Mouse (Mus musculus) intestine, embryonic 15.5 days (tissue): ENCODE results near the gene Deaf1. TPM values are rescaled to one million over a fixed set of nuclear protein-coding genes. Genes with fewer than 3 reads are reported as not detected.
"Not testable (repeated sequence)": the region's sequence is repeated elsewhere in the genome, so short reads cannot be mapped to it uniquely, and the experiment has no call there.

Experiments
- ATAC-seq: fragments of 200-750 bp; cut with Nextera tagmentation; 2 replicates; pipeline ENCODE4 v1.8.0; 2017; ENCODE audit warnings: moderate TSS enrichment, moderate library complexity
- H3K27ac ChIP-seq: fragments of 300-500 bp; sonication (generic); 2 replicates; pipeline ENCODE4 v1.5.1; 2015; ENCODE audit warnings: mild to moderate bottlenecking, inconsistent platforms
- H3K27me3 ChIP-seq: fragments of 300-500 bp; sonication (generic); replicated peaks from 2 replicates; pipeline ENCODE4 v1.6.1; 2015; ENCODE audit warnings: inconsistent platforms
- H3K36me3 ChIP-seq: fragments of 300-500 bp; sonication (generic); 2 replicates; pipeline ENCODE4 v1.6.1; 2015; ENCODE audit warnings: inconsistent platforms
- H3K4me1 ChIP-seq: fragments of 300-500 bp; sonication (generic); replicated peaks from 2 replicates; pipeline ENCODE4 v1.6.1; 2015; ENCODE audit warnings: inconsistent platforms
- H3K4me2 ChIP-seq: fragments of 300-500 bp; sonication (generic); replicated peaks from 2 replicates; pipeline ENCODE4 v1.6.1; 2015; ENCODE audit warnings: mild to moderate bottlenecking, inconsistent platforms
- H3K4me3 ChIP-seq: fragments of 300-500 bp; sonication (generic); replicated peaks from 2 replicates; pipeline ENCODE4 v1.5.1; 2015; ENCODE audit warnings: inconsistent platforms
- H3K9ac ChIP-seq: fragments of 300-500 bp; sonication (generic); 2 replicates; pipeline ENCODE4 v1.6.1; 2015; ENCODE audit warnings: inconsistent platforms
- H3K9me3 ChIP-seq: fragments of 300-500 bp; sonication (generic); 2 replicates; pipeline ENCODE4 v1.6.1; 2016; ENCODE audit warnings: inconsistent platforms
- WGBS: fragments of 180-500 bp; shearing (Covaris S2); methylation state at CpG from one replicate; pipeline ENCODE4 v1.1.7; 2015; 5-methylcytosine and 5-hydroxymethylcytosine counted together
- polyA plus RNA-seq: library from polyadenylated mRNA; unstranded; fragments of >200 nt; fragmentation: Nextera tagmentation; extraction: Ambion mirVana; gene quantifications from 2 replicates; pipeline ENCODE4 v1.2.1, GENCODE M21; 2015

Deaf1 gene
- polyA plus RNA-seq, 1 experiment from 2014 or later = 63.5 TPM

GRCm38 (mm10) chr7:141265411-141265738 is 62.1 kb downstream of the Deaf1 start:
- 46% methylated on average over 11 of the region's 11 CpGs for WGBS
- peak overlapping the region; percentile 60 for H3K4me3 ChIP-seq
- no peaks in the 10 kb centered on the region for H3K9me3 ChIP-seq
- ATAC-seq = no peak
- no peaks in the 10 kb centered on the region for H3K27me3 ChIP-seq
- H3K4me2 ChIP-seq = peak overlapping the region; percentile 88
- H3K4me1 ChIP-seq = peaks cover 12% of the 10 kb centered on the region
- no peak overlapping the region for H3K27ac ChIP-seq
- no peak overlapping the region for H3K9ac ChIP-seq
- H3K36me3 ChIP-seq = peaks cover 37% of the 10 kb centered on the region

- no peak overlapping the region for H3K9ac ChIP-seq
- ATAC-seq = peak; percentile 62
- no peaks in the 10 kb centered on the region for H3K9me3 ChIP-seq
- H3K4me1 ChIP-seq = peaks cover 12% of the 10 kb centered on the region
- peak overlapping the region; percentile 60; the same call in 1 of the 2 replicates for H3K4me3 ChIP-seq
- no peak overlapping the region for H3K27ac ChIP-seq
- peak overlapping the region; percentile 88 for H3K4me2 ChIP-seq
- peaks cover 41% of the 10 kb centered on the region for H3K36me3 ChIP-seq
- no peaks in the 10 kb centered on the region for H3K27me3 ChIP-seq
- 27% methylated on average over 12 of the region's 12 CpGs for WGBS
Observed at GRCm38 (mm10) chr7:141264761-141265410, 62.6 kb downstream of the Deaf1 start.

GRCm38 (mm10) chr7:141264041-141264700 is 63.3 kb downstream of the Deaf1 start:
- no peak for ATAC-seq
- WGBS = 73% methylated on average over 11 of the region's 11 CpGs
- H3K4me1 ChIP-seq = peaks cover 12% of the 10 kb centered on the region
- no peak overlapping the region for H3K4me3 ChIP-seq
- H3K36me3 ChIP-seq = peaks cover 48% of the 10 kb centered on the region
- H3K27ac ChIP-seq = no peak overlapping the region
- no peaks in the 10 kb centered on the region for H3K9me3 ChIP-seq
- H3K4me2 ChIP-seq = no peak overlapping the region
- no peak overlapping the region for H3K9ac ChIP-seq
- H3K27me3 ChIP-seq = no peaks in the 10 kb centered on the region

- Histone ChIP-seq H3K36me3 (peaks cover 53% of the 10 kb centered on the region), H3K4me3 (no peak overlapping the region), H3K9me3 (no peaks in the 10 kb centered on the region), H3K27ac (no peak overlapping the region), H3K4me1 (peaks cover 12% of the 10 kb centered on the region), H3K9ac (no peak overlapping the region), H3K27me3 (no peaks in the 10 kb centered on the region), H3K4me2 (no peak overlapping the region)
- ATAC-seq = no peak
- WGBS = 86% methylated on average over 13 of the region's 13 CpGs
Observed at GRCm38 (mm10) chr7:141263640-141264039, 63.9 kb downstream of the Deaf1 start.

GRCm38 (mm10) chr7:141261480-141261879 is 66.0 kb downstream of the Deaf1 start:
- H3K27me3 ChIP-seq = no peaks in the 10 kb centered on the region
- peaks cover 12% of the 10 kb centered on the region for H3K4me1 ChIP-seq
- 84% methylated on average over 3 of the region's 3 CpGs for WGBS
- H3K4me2 ChIP-seq = no peak overlapping the region
- no peak overlapping the region for H3K4me3 ChIP-seq
- H3K9ac ChIP-seq = no peak overlapping the region
- peaks cover 72% of the 10 kb centered on the region for H3K36me3 ChIP-seq
- H3K9me3 ChIP-seq = no peaks in the 10 kb centered on the region
- ATAC-seq = no peak
- no peak overlapping the region for H3K27ac ChIP-seq

- Histone ChIP-seq H3K9ac (no peak overlapping the region), H3K4me3 (no peak overlapping the region), H3K27me3 (no peaks in the 10 kb centered on the region), H3K4me2 (no peak overlapping the region), H3K4me1 (no peaks in the 10 kb centered on the region), H3K27ac (no peak overlapping the region), H3K9me3 (no peaks in the 10 kb centered on the region), H3K36me3 (peaks cover 53% of the 10 kb centered on the region)
- ATAC-seq = no peak
- WGBS = 89% methylated on average over 10 of the region's 10 CpGs
Observed at GRCm38 (mm10) chr7:141256159-141256558, 71.3 kb downstream of the Deaf1 start.

GRCm38 (mm10) chr7:141250486-141250885 is 77.0 kb downstream of the Deaf1 start:
- 88% methylated on average over 4 of the region's 4 CpGs for WGBS
- not testable (repeated sequence) for H3K27me3 ChIP-seq, ATAC-seq, H3K9ac ChIP-seq, H3K4me2 ChIP-seq, H3K4me1 ChIP-seq, H3K9me3 ChIP-seq, H3K27ac ChIP-seq, H3K4me3 ChIP-seq
- peaks cover 37% of the 10 kb centered on the region for H3K36me3 ChIP-seq

Other genes with a start within 250 kb of the Deaf1 start
- gene Pkp3, start 249.5 kb downstream of the Deaf1 start, polyA plus RNA-seq = 24.6 and 26.1 TPM in 2 replicates
- 17.8 and 20.5 TPM in 2 replicates for gene Sigirr, start 227.1 kb downstream of the Deaf1 start, polyA plus RNA-seq
- gene Ano9, start 209.9 kb downstream of the Deaf1 start, polyA plus RNA-seq = 29.5 and 35.3 TPM in 2 replicates
- gene Ptdss2, start 205.3 kb downstream of the Deaf1 start, polyA plus RNA-seq = 58.0 and 59.7 TPM in 2 replicates
- 123 and 155 TPM in 2 replicates for gene Rnh1, start 154.8 kb downstream of the Deaf1 start, polyA plus RNA-seq
- gene Hras, start 133.7 kb downstream of the Deaf1 start, polyA plus RNA-seq = 92.9 and 107 TPM in 2 replicates
- 5.1 and 5.4 TPM in 2 replicates for gene Lrrc56, start 133.5 kb downstream of the Deaf1 start, polyA plus RNA-seq
- 3.5 and 3.6 TPM in 2 replicates for gene Lmntd2, start 113.6 kb downstream of the Deaf1 start, polyA plus RNA-seq
- gene Rassf7, start 111.8 kb downstream of the Deaf1 start, polyA plus RNA-seq = 63.7 and 70.0 TPM in 2 replicates
- 61.9 and 62.1 TPM in 2 replicates for gene Phrf1, start 98.9 kb downstream of the Deaf1 start, polyA plus RNA-seq
- gene Irf7, start 61.2 kb downstream of the Deaf1 start, polyA plus RNA-seq = 5.2 and 5.7 TPM in 2 replicates
- gene Cdhr5, start 50.9 kb downstream of the Deaf1 start, polyA plus RNA-seq = 75.8 and 96.1 TPM in 2 replicates
- 203 and 260 TPM in 2 replicates for gene Sct, start 48.6 kb downstream of the Deaf1 start, polyA plus RNA-seq
- 0.35 and 0.40 TPM in 2 replicates for gene Drd4, start 35.7 kb downstream of the Deaf1 start, polyA plus RNA-seq
- 35.1 and 35.6 TPM in 2 replicates for gene Tmem80, start within 50 bp of the Deaf1 start, polyA plus RNA-seq
- gene Eps8l2, start 11.2 kb upstream of the Deaf1 start, polyA plus RNA-seq = 117 and 133 TPM in 2 replicates
- 458 and 460 TPM in 2 replicates for gene Taldo1, start 64.5 kb upstream of the Deaf1 start, polyA plus RNA-seq
- 47.4 and 49.2 TPM in 2 replicates for gene Gatd1, start 86.4 kb upstream of the Deaf1 start, polyA plus RNA-seq
- 3.8 and 3.9 TPM in 2 replicates for gene Cend1, start 101.8 kb upstream of the Deaf1 start, polyA plus RNA-seq
- 28.5 and 33.1 TPM in 2 replicates for gene Slc25a22, start 110.2 kb upstream of the Deaf1 start, polyA plus RNA-seq
- 7.6 and 9.6 TPM in 2 replicates for gene Pidd1, start 116.3 kb upstream of the Deaf1 start, polyA plus RNA-seq
- 1,378 and 1,526 TPM in 2 replicates for gene Rplp2, start 119.7 kb upstream of the Deaf1 start, polyA plus RNA-seq
- 35.1 and 38.1 TPM in 2 replicates for gene Pnpla2, start 127.5 kb upstream of the Deaf1 start, polyA plus RNA-seq
- gene Cracr2b, start 133.4 kb upstream of the Deaf1 start, polyA plus RNA-seq = 16.5 and 22.0 TPM in 2 replicates
- gene Cd151, start 139.7 kb upstream of the Deaf1 start, polyA plus RNA-seq = 21.5 and 25.5 TPM in 2 replicates
- gene Polr2l, start 147.4 kb upstream of the Deaf1 start, polyA plus RNA-seq = 57.9 and 61.9 TPM in 2 replicates
- 60.7 and 67.8 TPM in 2 replicates for gene Tspan4, start 147.6 kb upstream of the Deaf1 start, polyA plus RNA-seq
- gene Chid1, start 212.2 kb upstream of the Deaf1 start, polyA plus RNA-seq = 52.6 and 62.3 TPM in 2 replicates
- gene Ap2a2, start 234.5 kb upstream of the Deaf1 start, polyA plus RNA-seq = 79.1 and 84.1 TPM in 2 replicates